Mouse (Mus musculus): ENCODE measurements around the gene Tmx2.

- TF ChIP-seq CTCF (IDR thresholded peaks at IDR 0.05; ENCODE audit: insufficient read depth, low read depth, low read length) (no peak), POLR2A (IDR thresholded peaks at IDR 0.05; ENCODE audit: insufficient read depth, low read depth, low read length) (no peak)
These were observed 30.6 kb downstream of the Tmx2 start for GRCm38 (mm10) chr2:84648369-84648768.
